ENCODE assay signal across 7 mouse cellular contexts in the genomic region with DNA sequence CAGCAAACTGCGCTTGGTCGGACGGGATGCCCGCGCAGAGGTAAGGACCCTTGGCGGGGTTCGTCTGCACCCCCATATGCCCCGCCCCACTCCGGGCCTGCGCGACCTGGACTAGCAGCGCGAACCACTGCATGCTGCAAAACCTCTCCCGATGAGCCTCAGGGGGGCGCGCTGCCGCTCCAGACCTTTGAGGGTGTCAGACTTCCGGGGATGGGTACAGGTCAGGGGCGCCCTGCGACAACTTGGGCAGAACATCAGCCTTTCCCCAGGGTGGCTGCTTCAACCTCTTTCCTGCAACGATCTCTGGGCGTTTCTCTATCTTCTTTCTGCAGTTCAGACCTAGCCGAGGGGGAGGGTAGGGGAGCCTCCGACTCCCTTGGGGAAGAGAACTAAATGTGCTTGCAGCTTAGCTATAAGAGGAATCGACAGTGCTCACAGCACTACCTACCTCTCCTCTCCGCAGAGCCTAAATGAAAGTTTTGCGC.
DNase-seq lines count a peak whose midpoint lies in the region; ATAC-seq and TF ChIP-seq lines count a peak whose summit lies in the region.

No protein-coding gene starts in this region.

- TF ChIP-seq CTCF in lung, postnatal 0 days (IDR thresholded peaks at IDR 0.05): peak; percentile 38
- peak; percentile 36 for TF ChIP-seq CTCF in stomach, postnatal 0 days (IDR thresholded peaks at IDR 0.05; ENCODE audit: low read depth)

- no peaks in the 10 kb centered on the region for H3K9me3 ChIP-seq in lung, postnatal 0 days (ENCODE audit: low read length)
- no peaks in the 10 kb centered on the region for H3K9me3 ChIP-seq in hindbrain, embryonic 13.5 days
- no peaks in the 10 kb centered on the region for H3K9me3 ChIP-seq in stomach, postnatal 0 days (ENCODE audit: control insufficient read depth, low read length)

- 1% methylated on average over 20 of the region's 27 CpGs for WGBS in lung, postnatal 0 days
- under 1% methylated on average over 27 of the region's 27 CpGs for WGBS in hindbrain, embryonic 13.5 days
- WGBS in stomach, postnatal 0 days: under 1% methylated on average over 27 of the region's 27 CpGs

- TF ChIP-seq EP300 in lung, postnatal 0 days (IDR thresholded peaks at IDR 0.05): no peak
- no peak for TF ChIP-seq EP300 in stomach, postnatal 0 days (optimal IDR thresholded peaks at IDR 0.05)

- no peak for ATAC-seq in lung, postnatal 0 days
- peak; percentile 72 for ATAC-seq in hindbrain, embryonic 13.5 days (ENCODE audit: low FRiP score)
- ATAC-seq in stomach, postnatal 0 days (ENCODE audit: low FRiP score, low TSS enrichment): peak; percentile 51; the same call in 1 of the 2 replicates

- DNase-seq in lung, postnatal 0 days (ENCODE audit: low spot score): no peak
- DNase-seq in lung, postnatal 36 days: no peak
- DNase-seq in cerebellum, postnatal 4 days (ENCODE audit: low spot score in 2 of 2): peak; percentile 56 to 72
- peak; percentile 72 for DNase-seq in mesoderm, embryonic 11.5 days (ENCODE audit: low read depth, low spot score)
- no peak for DNase-seq in stomach, postnatal 0 days (ENCODE audit: low spot score)
- no peak for DNase-seq in ovary, adult 18-20 months (ENCODE audit: low spot score)

- H3K4me3 ChIP-seq in lung, postnatal 0 days (ENCODE audit: low read depth, low read length): peak overlapping the region; percentile 33
- H3K4me3 ChIP-seq in hindbrain, embryonic 13.5 days: peak overlapping the region; percentile 53
- peak overlapping the region; percentile 37 for H3K4me3 ChIP-seq in stomach, postnatal 0 days (ENCODE audit: low read depth, low read length)

- peak overlapping the region; percentile 57 for H3K4me2 ChIP-seq in lung, postnatal 0 days (replicated peaks; ENCODE audit: low read depth, low read length)
- H3K4me2 ChIP-seq in hindbrain, embryonic 13.5 days: peak overlapping the region; percentile 82
- H3K4me2 ChIP-seq in stomach, postnatal 0 days (replicated peaks; ENCODE audit: low read depth): peak overlapping the region; percentile 61

- no peak overlapping the region for H3K9ac ChIP-seq in lung, postnatal 0 days (replicated peaks; ENCODE audit: low read depth)
- peak overlapping the region; percentile 86 for H3K9ac ChIP-seq in hindbrain, embryonic 13.5 days
- no peak overlapping the region for H3K9ac ChIP-seq in stomach, postnatal 0 days (ENCODE audit: low read length)

- no peaks in the 10 kb centered on the region for H3K36me3 ChIP-seq in lung, postnatal 0 days (ENCODE audit: insufficient read depth, low read length)
- H3K36me3 ChIP-seq in hindbrain, embryonic 13.5 days: peaks cover 9% of the 10 kb centered on the region
- H3K36me3 ChIP-seq in stomach, postnatal 0 days (ENCODE audit: control insufficient read depth, insufficient read depth, low read length): no peaks in the 10 kb centered on the region

- H3K27me3 ChIP-seq in lung, postnatal 0 days (replicated peaks; ENCODE audit: insufficient read depth, low read length): peaks cover 83% of the 10 kb centered on the region
- H3K27me3 ChIP-seq in hindbrain, embryonic 13.5 days: peaks cover 50% of the 10 kb centered on the region
- H3K27me3 ChIP-seq in stomach, postnatal 0 days (ENCODE audit: control insufficient read depth, insufficient read depth, low read length): peaks cover 42% of the 10 kb centered on the region

- no peak overlapping the region for H3K27ac ChIP-seq in lung, postnatal 0 days (ENCODE audit: low read length)
- peak overlapping the region; percentile 98 for H3K27ac ChIP-seq in hindbrain, embryonic 13.5 days
- H3K27ac ChIP-seq in stomach, postnatal 0 days (replicated peaks): no peak overlapping the region

- H3K4me1 ChIP-seq in lung, postnatal 0 days (ENCODE audit: insufficient read depth, low read depth, low read length): peaks cover 3% of the 10 kb centered on the region; the same call in 1 of the 2 replicates
- peaks cover 72% of the 10 kb centered on the region for H3K4me1 ChIP-seq in hindbrain, embryonic 13.5 days (replicated peaks)
- peaks cover 4% of the 10 kb centered on the region for H3K4me1 ChIP-seq in stomach, postnatal 0 days (replicated peaks; ENCODE audit: control insufficient read depth, insufficient read depth)

Comparison
In these comparisons a context has a peak if more than half of its experiments do, and no peak if none do; other contexts are left out.
1. DNase-seq: peak in cerebellum, postnatal 4 days (2 of 2) and mesoderm, embryonic 11.5 days (single experiment); none in lung, postnatal 0 days (single experiment), lung, postnatal 36 days (single experiment), stomach, postnatal 0 days (single experiment) and ovary, adult 18-20 months (single experiment).
2. Peak in every context shown above with its lines, with median percentiles within 50 percentile points of each other: H3K4me2 ChIP-seq and H3K4me3 ChIP-seq.